Mouse (Mus musculus) lung, postnatal 36 days (tissue): Measurements from ENCODE around the gene Twnk.

ENCODE experiments used
- DNase-seq: peaks from one replicate; pipeline ENCODE4 v3.0.0; 2022; ENCODE audit warnings: mixed read lengths

The Twnk gene

GRCm38 (mm10) chr19:45054892-45055690 lies 49.6 kb downstream of the Twnk start:
- DNase-seq, result no peak

- DNase-seq, result peak; percentile 75
Observed at GRCm38 (mm10) chr19:45056364-45056763, 50.9 kb downstream of the Twnk start.

- DNase-seq, result peak; percentile 45
Observed at GRCm38 (mm10) chr19:45056908-45057698, 51.6 kb downstream of the Twnk start.

- no peak for DNase-seq
Observed at GRCm38 (mm10) chr19:45057724-45058112, 52.3 kb downstream of the Twnk start.

GRCm38 (mm10) chr19:45058113-45058839 lies 52.8 kb downstream of the Twnk start:
- DNase-seq, result peak; percentile 99

GRCm38 (mm10) chr19:45058841-45059240 lies 53.4 kb downstream of the Twnk start:
- DNase-seq, result no peak
